Mouse (Mus musculus) ES-E14 (cell line): ENCODE data around the gene C1qc. TPM values are rescaled to one million over a fixed set of nuclear protein-coding genes. Genes with fewer than 3 reads are reported as not detected.

Experiments used
- DNase-seq: peaks from one replicate; pipeline ENCODE4 v3.0.0-alpha.2; 2013; ENCODE audit warnings: low read depth, low spot score
- H3K27ac ChIP-seq: 2 replicates; pipeline ENCODE4 v1.5.1; 2012; ENCODE audit warnings: low read depth, mild to moderate bottlenecking, low read length, moderate library complexity, mixed read lengths; ENCODE audit not compliant: poor library complexity, insufficient read depth, severe bottlenecking
- H3K36me3 ChIP-seq: 2 replicates; pipeline ENCODE4 v1.6.1; 2012; ENCODE audit warnings: mild to moderate bottlenecking, low read length, moderate library complexity, mixed read lengths; ENCODE audit not compliant: control insufficient read depth, poor library complexity, insufficient read depth, severe bottlenecking
- H3K4me1 ChIP-seq, 2 experiments: fragments of 150-350 bp in 1 of 2; sonication (generic) in 1 of 2; 2 replicates each; pipeline ENCODE4 v1.6.1; 2012; ENCODE audit warnings: low read length in 2 of 2, mild to moderate bottlenecking in 1 of 2, mixed read lengths in 1 of 2; ENCODE audit not compliant: control insufficient read depth in 2 of 2, insufficient read depth in 2 of 2, poor library complexity in 1 of 2
- H3K4me3 ChIP-seq, 2 experiments: fragments of 150-350 bp in 1 of 2; sonication (generic) in 1 of 2; 2 replicates each; pipeline ENCODE4 v1.5.1; 2012; ENCODE audit warnings: low read length in 2 of 2, low read depth in 1 of 2, mild to moderate bottlenecking in 1 of 2, mixed read lengths in 1 of 2; ENCODE audit not compliant: insufficient read depth in 1 of 2, poor library complexity in 1 of 2, severe bottlenecking in 1 of 2
- H3K9ac ChIP-seq: 2 replicates; pipeline ENCODE4 v1.6.1; 2012; ENCODE audit warnings: low read depth, mild to moderate bottlenecking, low read length, mixed read lengths; ENCODE audit not compliant: poor library complexity, insufficient read depth, severe bottlenecking
- H3K9me3 ChIP-seq: fragments of 150-350 bp; sonication (generic); 2 replicates; pipeline ENCODE4 v1.6.1; 2012; ENCODE audit warnings: low read depth, mild to moderate bottlenecking, low read length; ENCODE audit not compliant: control insufficient read depth, insufficient read depth
- CHD2 ChIP-seq: IDR thresholded peaks from 2 replicates; pipeline ENCODE4 v1.6.1; 2014; ENCODE audit warnings: mild to moderate bottlenecking, low read depth, low read length, inconsistent platforms
- HCFC1 ChIP-seq: IDR thresholded peaks from 2 replicates; pipeline ENCODE4 v1.6.1; 2012; ENCODE audit warnings: low read length, inconsistent platforms, borderline replicate concordance; ENCODE audit not compliant: insufficient read depth
- MAFK ChIP-seq: IDR thresholded peaks from 2 replicates; pipeline ENCODE4 v1.6.1; 2014; ENCODE audit warnings: mild to moderate bottlenecking, low read depth, low read length, inconsistent platforms; ENCODE audit not compliant: insufficient read depth
- ZC3H11A ChIP-seq: IDR thresholded peaks from 2 replicates; pipeline ENCODE4 v1.6.1; 2012; ENCODE audit warnings: low read depth, mild to moderate bottlenecking, inconsistent platforms, low read length, borderline replicate concordance
- ZNF384 ChIP-seq: IDR thresholded peaks from 2 replicates; pipeline ENCODE4 v1.6.1; 2012; ENCODE audit warnings: low read depth, low read length, inconsistent platforms
- in situ Hi-C, 2 experiments: fragments of 600-800 bp; cut with MboI; formaldehyde crosslinking; loops; one replicate each; pipeline ENCODE4 v1.15.1; 2025; ENCODE audit warnings: low sequenced_read_pairs in 2 of 2, inconsistent platforms in 1 of 2; ENCODE audit not compliant: unreplicated experiment in 2 of 2
- total RNA-seq: library from RNA; depleted of rRNA; stranded (reverse); fragments of 300-350 nt; gene quantifications from 2 replicates; pipeline ENCODE4 v1.2.3, GENCODE M21; 2012

The C1qc gene
- total RNA-seq, 1 experiment = not detected

DNA sequence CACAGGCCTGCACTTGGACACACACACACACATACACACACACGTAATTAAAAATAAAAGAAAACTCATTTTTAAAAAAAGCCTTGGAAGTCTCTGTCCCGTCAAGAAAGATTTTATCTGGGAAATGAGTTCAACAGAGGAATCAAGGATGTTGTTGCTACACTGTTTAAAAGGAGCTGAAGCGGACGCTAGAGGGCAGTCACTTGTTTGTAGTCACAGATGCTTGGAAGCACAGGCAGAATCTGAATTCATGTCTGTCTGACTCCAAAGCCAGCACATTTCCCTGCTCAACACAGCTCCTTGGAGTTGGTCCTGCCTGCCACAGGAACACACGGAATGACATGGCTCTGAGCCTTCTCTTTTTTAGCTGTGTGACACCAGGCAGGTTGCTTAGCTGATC is 14.3 kb downstream of the C1qc start:
- Histone ChIP-seq H3K9me3 (no peaks in the 10 kb centered on the region), H3K4me3 (no peak overlapping the region), H3K9ac (no peak overlapping the region), H3K36me3 (no peaks in the 10 kb centered on the region), H3K27ac (no peak overlapping the region), H3K4me1 (no peaks in the 10 kb centered on the region)
- TF ChIP-seq ZNF384 (no peak), HCFC1 (no peak), ZC3H11A (no peak), MAFK (no peak), CHD2 (no peak)
- no peak for DNase-seq
- in situ Hi-C loops = loop anchor here in 1 of 2 experiments (10.0 kb wide), 1 partner anchor 224 kb away; no protein-coding TSS in a partner anchor

DNA sequence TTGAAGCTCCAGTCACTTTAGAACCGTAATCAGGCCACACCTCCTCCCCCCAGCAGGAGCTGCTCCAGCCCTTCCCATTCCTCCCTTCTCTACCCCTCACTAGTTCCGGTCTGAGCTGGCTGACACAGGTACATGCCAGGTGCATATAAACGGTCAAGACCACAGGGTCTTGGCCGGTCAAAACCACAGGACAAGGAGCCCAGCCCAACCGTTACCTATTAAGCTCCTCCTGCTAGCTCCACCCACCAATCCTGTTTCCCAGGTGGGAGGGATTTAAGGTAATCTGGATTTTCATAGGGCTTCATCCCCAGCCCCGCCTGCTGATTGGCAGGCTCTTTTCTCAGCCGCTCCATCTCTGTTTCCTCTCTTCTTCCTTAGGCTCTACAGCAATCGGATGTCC is 14.7 kb downstream of the C1qc start:
- Histone ChIP-seq H3K36me3 (no peaks in the 10 kb centered on the region), H3K27ac (no peak overlapping the region), H3K9ac (no peak overlapping the region), H3K9me3 (no peaks in the 10 kb centered on the region), H3K4me1 (no peaks in the 10 kb centered on the region), H3K4me3 (no peak overlapping the region)
- in situ Hi-C loops = loop anchor here in 1 of 2 experiments (10.0 kb wide), 1 partner anchor 223 kb away; no protein-coding TSS in a partner anchor
- DNase-seq = peak; percentile 61
- TF ChIP-seq CHD2 = 0 out of 2 replicates have a peak, but pooled peaks have one; percentile 35
- TF ChIP-seq MAFK = no peak

DNA sequence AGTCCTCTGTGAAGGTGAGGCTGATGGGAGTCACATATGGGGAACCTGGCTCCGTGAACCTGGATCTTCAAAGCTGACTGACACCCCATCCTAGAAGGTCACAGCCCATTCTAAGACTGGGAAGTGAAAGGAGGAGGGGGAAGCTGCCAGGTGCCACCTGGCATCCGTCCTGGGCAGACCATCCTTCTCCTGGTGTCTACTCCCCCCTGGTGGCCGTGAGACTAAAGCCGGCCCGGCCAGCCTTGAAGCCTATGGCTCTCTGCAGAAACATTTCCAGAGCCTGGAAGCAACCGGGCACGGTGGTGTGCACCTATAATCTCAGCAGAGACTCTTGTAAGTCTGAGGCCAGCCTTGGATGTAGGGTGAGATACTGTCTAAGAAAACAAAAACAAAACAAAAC is 15.9 kb downstream of the C1qc start:
- no peak overlapping the region for H3K9ac ChIP-seq
- TF ChIP-seq MAFK (no peak), ZC3H11A (peak; percentile 48; the same call in 1 of the 2 replicates)
- no peak overlapping the region for H3K27ac ChIP-seq
- no peak for DNase-seq
- H3K36me3 ChIP-seq = no peaks in the 10 kb centered on the region
- no peak overlapping the region for H3K4me3 ChIP-seq
- H3K9me3 ChIP-seq = no peaks in the 10 kb centered on the region
- no peaks in the 10 kb centered on the region for H3K4me1 ChIP-seq
- in situ Hi-C loops = loop anchor here in 1 of 2 experiments (10.0 kb wide), 1 partner anchor 222 kb away; no protein-coding TSS in a partner anchor

DNA sequence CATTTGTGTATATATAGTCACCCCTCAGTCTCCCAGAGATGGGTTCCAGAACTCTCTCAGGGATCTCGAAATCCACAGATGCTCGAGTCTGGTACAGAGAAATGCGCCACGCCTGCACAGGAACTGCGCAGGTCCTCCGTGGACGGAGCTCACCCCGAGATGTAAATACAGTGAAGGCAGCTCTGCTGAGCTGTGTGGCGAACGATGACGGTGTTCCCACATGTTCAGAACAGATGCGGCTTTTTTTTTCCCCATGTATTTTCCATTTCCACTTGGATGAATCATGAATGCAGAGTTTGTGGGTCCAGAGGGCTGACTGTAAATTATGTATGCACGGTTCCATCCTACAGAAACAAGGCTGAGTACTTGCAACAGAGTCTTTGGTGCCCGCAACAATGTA is 17.9 kb downstream of the C1qc start:
- Histone ChIP-seq H3K4me3 (no peak overlapping the region), H3K9me3 (no peaks in the 10 kb centered on the region), H3K4me1 (no peaks in the 10 kb centered on the region), H3K36me3 (no peaks in the 10 kb centered on the region), H3K9ac (no peak overlapping the region), H3K27ac (no peak overlapping the region)
- in situ Hi-C loops = loop anchor here in 1 of 2 experiments (10.0 kb wide), 1 partner anchor 220 kb away; no protein-coding TSS in a partner anchor
- DNase-seq = no peak
- no peak for TF ChIP-seq CHD2
- no peak for TF ChIP-seq ZNF384
- TF ChIP-seq ZC3H11A = no peak
- no peak for TF ChIP-seq HCFC1
- no peak for TF ChIP-seq MAFK

DNA sequence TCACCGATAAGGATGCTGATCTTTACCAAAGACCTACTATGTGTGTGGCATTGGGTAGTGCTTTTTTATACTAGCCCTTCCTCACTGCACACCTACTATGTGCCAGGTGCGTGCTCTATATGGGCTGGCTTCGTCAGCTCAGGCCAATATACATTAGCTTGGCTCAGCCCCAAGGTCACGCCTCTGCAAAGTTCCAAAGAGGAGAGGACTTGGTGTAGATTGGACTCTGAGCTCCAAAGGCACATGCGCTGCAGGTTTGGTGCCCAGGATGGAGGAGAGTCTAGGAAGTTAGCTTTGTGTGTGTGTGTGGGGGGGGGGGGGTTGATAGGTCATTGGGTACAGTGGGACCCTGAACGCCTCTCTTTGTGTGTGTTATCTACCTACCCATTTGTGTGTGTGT is 24.5 kb downstream of the C1qc start:
- Histone ChIP-seq H3K9me3 (no peaks in the 10 kb centered on the region), H3K27ac (no peak overlapping the region), H3K4me1 (peaks cover 0 to 9% of the 10 kb centered on the region in 2 experiments; a peak in 2 of 4 replicates), H3K4me3 (no peak overlapping the region), H3K36me3 (no peaks in the 10 kb centered on the region), H3K9ac (no peak overlapping the region)
- DNase-seq = no peak
- in situ Hi-C loops = no loop called here
- no peak for TF ChIP-seq HCFC1
- TF ChIP-seq MAFK = no peak
- no peak for TF ChIP-seq ZNF384
- no peak for TF ChIP-seq ZC3H11A
- no peak for TF ChIP-seq CHD2
